Mouse (Mus musculus) ovary, adult 18-20 months (tissue): ENCODE results near the gene Rab31.
"Not testable (repeated sequence)": the region's sequence is repeated elsewhere in the genome, so short reads cannot be mapped to it uniquely, and the experiment has no call there.

Experiments
- DNase-seq: peaks from one replicate; pipeline ENCODE4 v3.0.0; 2022; ENCODE audit warnings: low spot score, mixed read lengths

Gene Rab31

GRCm38 (mm10) chr17:65665786-65666387 is 106.7 kb downstream of the Rab31 start:
- DNase-seq: no peak

- DNase-seq: no peak
Observed at GRCm38 (mm10) chr17:65663329-65664078, 109.0 kb downstream of the Rab31 start.

GRCm38 (mm10) chr17:65662662-65663061 is 109.9 kb downstream of the Rab31 start:
- DNase-seq: no peak

GRCm38 (mm10) chr17:65658416-65658815 is 114.1 kb downstream of the Rab31 start:
- no peak for DNase-seq

- DNase-seq: no peak
Observed at GRCm38 (mm10) chr17:65657958-65658357, 114.6 kb downstream of the Rab31 start.

- DNase-seq: no peak
Observed at GRCm38 (mm10) chr17:65656731-65657130, 115.8 kb downstream of the Rab31 start.

- DNase-seq: no peak
Observed at GRCm38 (mm10) chr17:65656076-65656475, 116.5 kb downstream of the Rab31 start.

- DNase-seq: no peak
Observed at GRCm38 (mm10) chr17:65655608-65656007, 116.9 kb downstream of the Rab31 start.

GRCm38 (mm10) chr17:65650598-65650997 is 122.0 kb downstream of the Rab31 start:
- no peak for DNase-seq

- no peak for DNase-seq
Observed at GRCm38 (mm10) chr17:65649175-65649493, 123.4 kb downstream of the Rab31 start.

GRCm38 (mm10) chr17:65648371-65649174 is 124.0 kb downstream of the Rab31 start:
- DNase-seq: peak; percentile 75

- no peak for DNase-seq
Observed at GRCm38 (mm10) chr17:65647961-65648360, 124.6 kb downstream of the Rab31 start.

- DNase-seq: peak; percentile 83
Observed at GRCm38 (mm10) chr17:65647226-65647625, 125.3 kb downstream of the Rab31 start.

GRCm38 (mm10) chr17:65643579-65643978 is 129.0 kb downstream of the Rab31 start:
- no peak for DNase-seq

GRCm38 (mm10) chr17:65643051-65643521 is 129.5 kb downstream of the Rab31 start:
- DNase-seq: no peak

- no peak for DNase-seq
Observed at GRCm38 (mm10) chr17:65642578-65642991, 130.0 kb downstream of the Rab31 start.

GRCm38 (mm10) chr17:65641734-65642218 is 130.8 kb downstream of the Rab31 start, which contains the start of gene Txndc2:
Gene Txndc2 (minus strand): TSS chr17:65642168.
- no peak for DNase-seq

GRCm38 (mm10) chr17:65639144-65639543 is 133.4 kb downstream of the Rab31 start:
- no peak for DNase-seq

GRCm38 (mm10) chr17:65635715-65636360 is 136.7 kb downstream of the Rab31 start:
- DNase-seq: no peak

- no peak for DNase-seq
Observed at GRCm38 (mm10) chr17:65629943-65630342, 142.6 kb downstream of the Rab31 start.

GRCm38 (mm10) chr17:65628823-65629532 is 143.6 kb downstream of the Rab31 start:
- not testable (repeated sequence) for DNase-seq
